Mouse (Mus musculus) thymus, adult 2 months (tissue): ENCODE data around the gene Atp6v1e2.

Experiments used
- CTCF ChIP-seq: fragments of 200-500 bp; IDR thresholded peaks from 2 replicates; pipeline ENCODE4 v1.5.1; 2012; ENCODE audit warnings: mild to moderate bottlenecking, control low read depth, low read length, moderate library complexity, borderline replicate concordance; ENCODE audit not compliant: control insufficient read depth, poor library complexity, insufficient read depth; ENCODE audit errors: extremely low read depth
- POLR2A ChIP-seq: fragments of 200-500 bp; IDR thresholded peaks from 2 replicates; pipeline ENCODE4 v1.6.1; 2012; ENCODE audit warnings: mild to moderate bottlenecking, low read length, control low read depth, moderate library complexity; ENCODE audit not compliant: control insufficient read depth, poor library complexity, insufficient read depth; ENCODE audit errors: extremely low read depth

- TF ChIP-seq CTCF (no peak), POLR2A (no peak)
Observed at GRCm38 (mm10) chr17:86988161-86988560, 40.5 kb upstream of the Atp6v1e2 start.
